Mouse (Mus musculus) thymus, postnatal 14 days (tissue): ENCODE measurements at regions not wholly inside any gene's neighbourhood (a gene's known extent, or its start where the extent isn't known, plus 50 kb on each side); places are given as distances from the start of the nearest gene placed in this dataset.
A peak's percentile ranks its signal among the peaks of the same experiment; 100 is the strongest.

Experiments
- DNase-seq: peaks from one replicate; pipeline ENCODE4 v3.0.0; 2021

DNA sequence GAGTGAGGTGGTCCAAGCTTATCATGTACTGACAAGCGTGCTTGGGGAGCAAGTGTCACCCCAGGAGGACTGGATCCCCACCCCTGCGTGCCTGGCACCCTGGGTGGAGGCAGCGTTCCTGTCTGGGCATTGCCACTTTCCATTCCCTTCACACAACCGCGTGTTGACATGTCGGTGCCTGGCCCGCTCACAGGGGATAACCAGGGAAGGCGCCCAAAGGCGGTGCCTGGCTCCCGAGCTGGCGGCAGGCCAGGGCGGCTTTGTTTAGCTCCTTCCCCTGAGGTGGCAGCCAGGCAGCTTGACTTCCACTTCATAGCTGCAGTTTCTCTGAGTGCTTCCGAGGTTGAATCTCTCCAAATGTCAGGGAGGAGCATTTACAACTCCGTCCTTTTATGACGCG lies 318.7 kb upstream of the 4930535I16Rik start:
- DNase-seq, result no peak

- DNase-seq, result peak; percentile 15
Observed at GRCm38 (mm10) chr4:124228537-124228936, 310.7 kb upstream of the 4930535I16Rik start.

DNA sequence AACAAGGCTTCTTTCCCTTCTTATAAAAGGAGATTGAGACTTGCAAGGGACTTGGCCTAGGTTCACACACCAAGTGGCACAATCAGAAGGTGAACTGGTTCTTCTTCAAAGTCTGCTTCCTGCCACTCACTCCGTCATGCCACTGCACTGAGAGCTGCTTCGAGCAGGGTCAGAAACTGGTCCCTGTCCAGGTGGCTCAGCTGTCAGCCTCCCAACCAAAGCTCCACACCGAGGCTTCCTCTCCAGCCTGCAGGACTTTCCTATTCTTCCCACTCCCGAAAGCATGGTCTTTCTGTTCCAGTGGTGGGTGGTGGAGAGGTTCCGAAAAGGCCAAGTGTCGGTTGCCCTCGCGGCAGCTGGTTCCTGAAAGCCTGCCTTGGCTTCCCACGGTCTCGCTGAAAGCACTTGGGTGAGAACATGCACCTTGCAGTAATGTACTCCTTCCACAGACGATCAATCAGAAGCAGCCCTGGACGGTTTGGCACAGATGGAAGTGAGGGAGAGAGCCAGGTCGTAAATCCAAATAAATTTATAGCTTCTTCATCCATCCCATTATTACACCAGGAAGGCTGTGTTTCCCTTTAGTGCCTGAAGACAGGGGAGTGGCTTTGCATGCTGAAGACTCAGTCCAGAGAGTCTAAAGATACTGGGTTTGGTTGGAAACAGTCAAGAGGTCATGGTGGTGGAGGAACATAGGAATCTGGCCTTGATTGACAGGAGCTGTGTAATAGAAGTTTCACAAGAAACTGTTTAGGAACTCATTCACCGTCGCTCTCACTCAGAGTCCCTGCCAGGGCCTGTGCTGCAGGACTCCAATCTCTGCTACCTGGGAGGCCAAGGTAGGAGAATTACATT lies 306.1 kb upstream of the 4930535I16Rik start:
- no peak for DNase-seq

DNA sequence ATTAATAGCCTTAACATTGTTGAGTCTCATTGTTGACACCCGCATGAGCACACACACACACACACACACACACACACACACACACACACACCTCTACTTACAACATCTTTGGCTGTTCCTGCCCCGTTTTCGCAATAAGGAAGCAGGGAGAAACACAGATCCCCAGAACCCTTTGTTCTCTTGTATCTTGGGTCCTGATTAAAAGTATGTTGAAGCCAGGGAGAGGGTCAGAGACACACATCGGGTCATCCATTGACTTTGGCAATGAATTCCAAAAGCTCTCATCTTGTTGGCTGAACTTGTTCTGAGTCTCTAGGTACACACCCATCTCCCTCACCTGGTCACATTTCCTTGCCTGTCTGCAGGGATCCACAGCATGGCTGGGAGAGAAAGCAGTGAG lies 303.9 kb upstream of the 4930535I16Rik start:
- DNase-seq, result no peak

GRCm38 (mm10) chr4:124217206-124217605 lies 299.4 kb upstream of the 4930535I16Rik start:
- DNase-seq, result no peak

GRCm38 (mm10) chr4:124216351-124216750 lies 298.5 kb upstream of the 4930535I16Rik start:
- no peak for DNase-seq

DNA sequence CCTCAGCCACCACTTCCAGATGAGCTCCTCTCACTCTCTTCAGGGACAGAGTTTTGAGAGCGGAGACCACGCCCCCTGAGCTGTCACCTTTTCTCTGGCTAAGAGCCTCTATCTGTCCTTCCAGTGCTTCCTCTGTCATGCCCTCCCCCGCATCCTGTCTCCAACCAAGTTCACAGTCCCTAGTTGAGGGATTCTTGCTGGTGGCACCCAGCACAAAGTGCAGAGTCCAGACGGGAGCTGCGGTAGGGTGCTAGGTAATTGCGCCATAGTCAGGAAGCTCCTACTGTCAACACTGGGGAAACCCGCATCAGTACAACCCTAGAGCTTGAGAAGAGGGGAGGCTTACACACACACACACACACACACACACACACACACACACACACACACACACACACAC lies 297.3 kb upstream of the 4930535I16Rik start:
- no peak for DNase-seq

- no peak for DNase-seq
Observed at GRCm38 (mm10) chr4:124210103-124210502, 292.3 kb upstream of the 4930535I16Rik start.

DNA sequence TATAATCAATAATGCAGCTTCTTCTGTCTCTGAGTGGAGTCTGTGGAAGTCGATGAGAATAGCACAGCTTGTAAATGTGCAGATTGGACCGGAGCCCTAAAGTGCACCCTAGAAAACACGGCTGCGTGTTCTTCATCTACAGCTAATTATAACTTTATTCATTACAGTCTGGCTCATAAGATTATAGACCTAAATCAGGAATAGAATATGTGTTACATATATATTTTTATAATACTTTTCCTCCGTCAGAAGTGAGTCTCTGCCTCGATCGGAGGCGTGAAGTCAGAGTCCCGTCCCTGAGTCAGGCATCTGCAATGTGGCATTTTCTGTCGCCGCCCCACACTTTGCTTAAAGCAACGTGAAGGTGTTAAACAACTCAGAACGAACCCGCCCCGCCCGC lies 288.7 kb upstream of the 4930535I16Rik start:
- DNase-seq, result no peak

DNA sequence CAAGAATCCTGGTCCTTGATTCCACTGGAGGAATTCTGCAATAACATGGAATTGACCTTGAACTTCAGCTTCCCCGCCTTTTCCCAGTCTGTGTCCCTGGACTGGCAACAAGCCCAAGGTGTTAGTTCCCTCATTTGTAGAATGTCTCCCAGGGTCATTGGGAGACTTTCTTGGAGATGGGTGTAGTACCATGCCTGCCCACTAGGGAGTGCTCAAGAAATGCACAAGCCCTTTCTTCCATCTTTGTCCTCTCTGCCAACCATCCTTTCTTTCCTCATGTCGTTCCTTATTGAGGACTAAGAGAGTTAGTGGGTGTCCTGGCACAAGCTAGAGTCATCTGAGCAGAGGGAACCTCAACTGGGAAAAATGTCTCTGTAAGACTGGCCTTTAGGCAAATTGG lies 285.9 kb upstream of the 4930535I16Rik start:
- DNase-seq, result no peak

- no peak for DNase-seq
Observed at GRCm38 (mm10) chr4:124199884-124200844, 282.3 kb upstream of the 4930535I16Rik start.

DNA sequence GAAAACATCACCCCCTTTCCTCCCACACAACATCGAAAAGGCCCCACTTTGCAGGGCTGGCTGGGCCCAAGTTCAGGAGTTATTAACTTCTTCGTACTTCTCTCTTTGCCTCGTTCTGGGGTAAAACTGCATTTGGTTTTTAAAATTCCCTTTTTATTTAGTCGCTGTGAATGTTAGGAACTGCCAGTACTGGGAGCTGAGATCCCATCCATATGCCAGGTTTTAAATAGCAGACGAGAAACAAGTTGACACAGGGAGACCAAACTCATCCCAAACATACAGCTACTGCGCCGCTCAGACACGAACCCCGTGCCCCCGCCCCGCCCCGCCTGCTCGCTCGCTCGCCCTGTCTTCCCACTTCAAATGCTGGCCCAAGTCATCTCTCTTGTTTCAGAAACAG lies 281.0 kb upstream of the 4930535I16Rik start:
- no peak for DNase-seq

DNA sequence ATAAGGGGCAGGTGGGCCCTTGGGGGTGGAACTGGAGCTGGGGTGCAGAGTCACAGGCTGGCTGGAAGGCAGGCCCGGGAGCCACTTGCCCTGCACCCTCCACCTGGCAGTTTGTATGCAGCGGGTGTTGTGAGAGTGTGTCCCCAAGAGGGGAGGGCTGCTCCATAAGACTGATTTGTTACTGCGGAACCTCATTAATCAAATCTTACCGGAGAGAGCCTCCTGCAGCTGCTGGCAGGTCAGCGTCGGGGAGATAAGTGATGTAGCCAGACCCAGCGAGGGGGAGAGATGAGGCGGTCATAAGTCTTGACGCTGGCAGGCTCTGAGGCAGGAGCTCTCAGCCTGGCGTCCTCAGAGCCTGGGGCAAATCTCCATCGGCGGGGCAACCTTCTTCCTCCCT lies 278.9 kb upstream of the 4930535I16Rik start:
- DNase-seq, result no peak

DNA sequence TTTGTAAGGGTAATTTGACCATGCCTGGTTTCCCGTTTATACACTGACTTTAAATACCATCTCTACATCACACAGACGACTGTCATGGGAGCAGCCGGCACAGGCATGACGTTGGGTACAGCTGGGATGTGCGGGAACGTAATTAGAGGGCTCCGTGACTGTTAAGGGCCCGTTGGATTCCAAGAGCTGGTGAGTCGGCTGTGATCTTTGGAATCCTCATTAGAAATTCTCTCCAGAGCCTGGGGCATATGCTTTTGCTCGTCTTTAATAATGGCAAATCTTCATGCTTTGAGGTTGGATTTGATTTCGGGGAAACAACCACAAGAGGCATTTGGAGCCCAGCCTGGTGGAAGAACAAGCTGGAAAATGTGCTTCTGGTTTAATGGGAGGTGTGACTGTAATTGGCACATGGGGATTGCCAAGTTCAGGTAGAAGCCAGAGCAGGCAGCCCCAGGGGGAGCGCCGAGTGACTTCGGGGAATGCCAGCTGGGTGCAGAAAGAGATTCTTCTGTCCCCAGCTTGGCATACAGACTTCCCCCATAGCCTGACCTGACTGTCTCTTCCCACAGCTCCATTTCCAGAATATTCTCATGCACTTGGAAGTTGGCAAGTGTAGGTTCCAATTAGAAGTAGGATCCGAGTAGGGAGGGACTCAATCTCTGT lies 275.4 kb upstream of the 4930535I16Rik start:
- DNase-seq, result no peak

DNA sequence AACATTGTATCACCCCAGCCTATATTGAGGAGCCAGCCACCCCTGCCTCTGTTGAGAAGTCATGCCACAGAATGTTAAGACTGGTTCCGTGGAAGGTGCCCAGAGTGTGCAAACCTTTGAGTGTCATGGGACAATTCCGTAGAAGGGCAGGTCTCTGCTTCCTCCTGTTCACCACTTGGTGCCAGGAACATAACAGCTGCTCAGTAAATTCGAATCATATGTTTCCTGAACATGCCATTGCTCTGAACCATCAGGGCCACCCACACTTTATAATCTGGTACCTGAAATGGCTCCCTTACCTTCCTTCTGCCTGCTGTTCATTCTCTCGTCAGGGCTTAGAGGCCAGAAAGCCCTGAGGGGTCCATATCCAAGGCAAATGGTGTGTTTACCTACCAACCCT lies 273.0 kb upstream of the 4930535I16Rik start:
- DNase-seq, result no peak

DNA sequence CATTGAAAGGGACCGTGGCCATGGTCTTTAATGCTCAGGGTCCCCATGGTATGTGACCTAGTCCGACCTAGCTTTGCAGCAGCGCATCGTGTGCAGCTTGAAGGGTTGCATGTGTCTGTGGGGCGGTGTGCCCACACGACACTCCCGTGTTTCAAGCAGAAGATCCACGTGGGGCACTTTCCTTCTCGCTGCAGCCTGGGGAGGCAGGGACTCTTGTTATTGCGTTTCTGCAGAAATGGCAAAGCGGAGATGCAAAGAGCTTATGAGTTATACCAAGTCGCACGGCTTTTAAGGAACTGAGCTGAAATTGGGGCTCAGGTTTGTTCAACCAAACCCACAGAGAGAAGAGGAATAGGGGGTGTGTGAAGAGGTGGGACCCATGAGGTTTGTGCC lies 272.2 kb upstream of the 4930535I16Rik start:
- DNase-seq, result no peak

- DNase-seq, result no peak
Observed at GRCm38 (mm10) chr4:124189352-124189992, 271.6 kb upstream of the 4930535I16Rik start.

DNA sequence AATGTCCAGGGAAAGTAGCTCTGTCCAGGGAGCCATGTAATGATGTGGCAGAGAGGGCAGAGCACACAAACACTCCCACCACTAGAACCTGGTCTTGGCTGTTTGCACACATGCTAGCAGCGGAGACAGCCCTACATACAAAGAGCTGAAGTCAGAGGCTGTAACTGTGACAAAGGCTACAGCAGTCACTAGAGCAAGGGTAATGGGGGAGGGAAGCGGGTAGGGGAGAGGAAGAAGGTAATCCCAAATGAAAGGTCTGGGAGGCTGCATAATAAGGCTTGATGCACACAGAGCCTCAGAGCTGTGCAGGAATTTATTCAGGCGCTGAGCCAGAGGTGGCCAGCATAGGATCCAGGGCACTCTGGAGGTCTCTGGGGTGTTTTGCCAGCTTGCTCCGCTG lies 269.3 kb upstream of the 4930535I16Rik start:
- no peak for DNase-seq

- no peak for DNase-seq
Observed at GRCm38 (mm10) chr4:124181335-124181734, 263.5 kb upstream of the 4930535I16Rik start.

DNA sequence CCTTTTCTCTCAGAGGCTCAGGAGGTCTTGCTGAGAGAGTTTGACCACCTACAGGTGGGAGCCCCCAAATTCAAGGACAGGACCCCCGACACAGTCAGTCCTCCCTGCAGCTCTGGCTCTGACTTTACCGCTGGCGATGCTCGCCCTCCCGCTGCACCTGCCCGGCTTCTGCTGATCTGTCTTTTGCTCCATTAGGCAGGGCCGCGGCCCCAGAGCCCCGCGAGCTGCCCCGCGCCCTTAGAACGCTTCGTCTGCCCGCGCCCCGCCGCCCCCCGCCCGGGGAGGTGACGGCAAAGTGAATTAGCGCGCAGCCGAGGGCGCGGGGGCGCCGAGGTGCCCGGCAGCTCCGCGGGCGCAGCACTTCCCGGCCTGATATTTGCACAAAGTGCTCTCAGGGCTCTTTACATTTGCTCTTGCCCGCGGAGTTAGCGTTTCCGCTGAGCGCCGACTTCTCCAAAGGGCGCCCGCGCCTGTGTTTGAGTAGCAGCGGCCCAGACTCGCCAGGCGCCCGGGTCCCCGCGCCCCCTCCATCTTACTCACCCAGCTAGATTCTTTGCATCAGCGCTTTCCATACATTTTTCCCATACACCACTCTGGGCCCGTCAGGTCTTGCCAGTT lies 260.7 kb upstream of the 4930535I16Rik start:
- DNase-seq, result no peak

DNA sequence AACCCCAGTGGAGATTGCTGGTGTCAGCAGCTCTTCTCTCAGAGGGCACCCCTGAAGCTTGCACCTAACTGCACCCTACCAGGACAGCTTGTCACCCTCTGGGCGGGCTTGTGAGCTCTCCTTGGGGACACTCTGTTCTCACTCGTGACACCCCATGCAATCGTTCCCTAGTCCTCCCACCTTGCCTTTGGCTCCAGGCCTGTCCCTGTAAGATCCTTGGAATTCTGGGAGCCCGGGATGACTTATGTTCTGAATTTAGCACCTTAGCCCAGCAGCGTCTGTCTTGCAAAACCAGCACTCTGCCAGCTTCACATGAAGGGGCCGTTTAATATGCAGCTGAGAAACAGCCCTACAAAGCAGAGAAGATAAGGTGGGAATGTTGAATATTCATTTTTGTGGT lies 257.7 kb upstream of the 4930535I16Rik start:
- no peak for DNase-seq

DNA sequence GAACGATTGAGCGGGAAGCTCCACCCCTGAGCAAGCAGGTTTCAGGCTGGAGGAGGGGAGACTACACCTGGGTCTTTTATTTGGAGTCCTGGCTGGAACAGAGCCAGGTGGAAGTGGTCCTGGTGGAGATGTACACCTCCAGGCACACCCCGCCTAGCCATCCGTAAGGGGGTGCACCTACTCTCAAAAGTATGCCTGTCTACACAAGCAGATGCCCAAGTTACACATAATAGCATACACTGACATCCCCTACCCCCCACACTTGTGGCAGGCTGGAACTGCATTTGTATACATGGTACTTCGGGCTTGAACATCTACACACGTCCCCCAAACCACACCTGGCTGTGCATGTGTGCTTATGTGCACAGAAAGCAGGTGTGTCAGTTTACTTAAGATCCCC lies 236.8 kb upstream of the 4930535I16Rik start:
- no peak for DNase-seq
